Mouse (Mus musculus) natural killer cell, adult 2 months (primary cell): Measurements from ENCODE around the gene Spata31.

ENCODE experiments used
- DNase-seq, 2 experiments: peaks; one replicate each; pipeline ENCODE4 v3.0.0; 2022; ENCODE audit warnings: low spot score in 2 of 2

Spata31 gene

GRCm38 (mm10) chr13:64917191-64917590, at the start of gene Spata31:
Gene Spata31, plus strand, starts transcription at chr13:64917406.
- no peak for DNase-seq

DNA sequence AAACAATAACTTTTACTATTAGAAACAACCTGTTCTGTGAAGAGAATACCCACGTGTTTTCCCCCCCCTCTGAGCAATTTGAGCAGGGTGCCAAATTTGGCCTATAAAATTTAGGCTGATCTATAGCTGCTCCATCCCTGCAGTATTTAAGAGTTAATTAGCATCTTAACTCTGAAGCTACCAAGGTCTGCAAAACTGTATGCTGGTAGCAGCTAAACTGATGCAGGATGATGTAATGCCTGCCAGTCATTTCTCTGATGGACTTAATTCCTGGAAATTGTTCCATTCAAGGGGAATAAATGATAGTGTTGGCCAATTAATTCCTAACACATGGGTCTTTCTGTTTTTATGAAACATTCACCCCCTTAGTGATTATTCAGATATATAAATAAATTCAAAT, 14.1 kb upstream of the Spata31 start:
- DNase-seq, result no peak

DNA sequence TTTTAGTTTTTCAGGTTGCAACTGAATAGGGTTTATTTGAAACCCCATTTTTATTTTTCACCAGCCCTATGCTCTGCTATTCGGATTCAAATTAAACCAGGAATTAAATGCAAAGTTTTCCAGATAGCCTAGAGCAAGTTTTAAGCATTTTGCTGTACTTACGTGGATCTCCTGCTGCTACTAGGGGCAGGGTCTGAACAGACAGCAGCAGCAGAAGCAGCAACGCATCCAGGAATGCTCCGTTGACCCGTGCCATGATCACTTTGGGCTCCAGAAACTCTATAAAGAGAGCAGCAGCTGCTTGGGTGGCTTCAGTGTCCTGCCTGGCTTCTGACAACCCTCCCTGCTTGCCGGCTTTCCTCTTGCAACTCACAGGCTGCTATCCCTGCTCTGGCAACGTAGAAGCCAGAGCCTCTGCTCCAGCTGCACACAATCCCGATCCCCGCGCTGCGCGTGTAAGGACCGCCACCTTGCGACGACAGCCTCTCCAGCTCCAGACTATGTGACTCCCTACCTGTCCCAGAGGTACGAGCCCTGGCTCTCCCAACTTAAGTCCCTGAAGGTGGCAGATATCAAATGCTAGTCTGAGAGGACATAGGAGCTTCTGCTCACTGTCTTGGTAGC, 13.5 kb upstream of the Spata31 start, which contains the start of gene Cntnap3:
TSS of gene Cntnap3 (minus strand) at position 371 of the 624 bp plus-strand sequence.
- DNase-seq, result no peak
